Mouse (Mus musculus): ENCODE data around the gene Tmem217. TPM values are rescaled to one million over a fixed set of nuclear protein-coding genes. Genes with fewer than 3 reads are reported as not detected.

Tmem217 gene
- total and polyA plus RNA-seq, 3 experiments = 0.26 to 0.76 TPM; not detected in 1

GRCm38 (mm10) chr17:29477357-29477756 lies 74.8 kb downstream of the Tmem217 start:
- H3K79me2 ChIP-seq (replicated peaks; ENCODE audit: control insufficient read depth, extremely low read depth, insufficient read depth, poor library complexity, severe bottlenecking) = no peaks in the 10 kb centered on the region
- TF ChIP-seq ZNF384 (IDR thresholded peaks at IDR 0.05; ENCODE audit: low read depth, low read length) = peak; percentile 93
- TF ChIP-seq MAZ (IDR thresholded peaks at IDR 0.05; ENCODE audit: low read depth, low read length) = peak; percentile 83; the same call in 1 of the 2 replicates
- TF ChIP-seq SMC3 (IDR thresholded peaks at IDR 0.05; ENCODE audit: low read depth, low read length) = no peak; the same call in 1 of the 2 replicates
- TF ChIP-seq NELFE (IDR thresholded peaks at IDR 0.05; ENCODE audit: low read depth, low read length) = no peak
- peak; percentile 37; the same call in 1 of the 2 replicates for TF ChIP-seq CHD1 (IDR thresholded peaks at IDR 0.05; ENCODE audit: low read depth, low read length)
- TF ChIP-seq CHD2 (IDR thresholded peaks at IDR 0.05; ENCODE audit: low read length) = peak; percentile 89
- no peak for TF ChIP-seq PAX5 (IDR thresholded peaks at IDR 0.05; ENCODE audit: low read length)
- no peak for TF ChIP-seq GABPA (IDR thresholded peaks at IDR 0.05; ENCODE audit: insufficient replicate concordance, low read depth, low read length)
- 0 out of 2 replicates have a peak, but pooled peaks have one; percentile 45 for TF ChIP-seq TBP (conservative IDR thresholded peaks at IDR 0.05; ENCODE audit: low read depth, low read length)
- TF ChIP-seq TCF12 (IDR thresholded peaks at IDR 0.05; ENCODE audit: low read depth, low read length) = peak; percentile 100
- TF ChIP-seq MEF2A (IDR thresholded peaks at IDR 0.05; ENCODE audit: borderline replicate concordance, low read depth, low read length) = peak; percentile 91
- TF ChIP-seq MYC (IDR thresholded peaks at IDR 0.05; ENCODE audit: low read depth, low read length) = peak; percentile 89
- peak; percentile 64; the same call in 1 of the 2 replicates for TF ChIP-seq ZMIZ1 (IDR thresholded peaks at IDR 0.05; ENCODE audit: low read depth, low read length)
- peak; percentile 97 for TF ChIP-seq BHLHE40 (IDR thresholded peaks at IDR 0.05; ENCODE audit: low read depth, low read length)
- TF ChIP-seq CTCF (conservative IDR thresholded peaks at IDR 0.05 in 1 of 2, IDR thresholded peaks at IDR 0.05 in 1 of 2; ENCODE audit: low read depth in 2 of 2, low read length in 2 of 2) = no peak
- peak; percentile 98 for TF ChIP-seq EP300 (IDR thresholded peaks at IDR 0.05; ENCODE audit: low read length)
- peak; percentile 86 for TF ChIP-seq SIN3A (IDR thresholded peaks at IDR 0.05; ENCODE audit: low read length)
- peak; percentile 68 for TF ChIP-seq MAX (IDR thresholded peaks at IDR 0.05; ENCODE audit: low read length)
- TF ChIP-seq MXI1 (IDR thresholded peaks at IDR 0.05; ENCODE audit: low read depth, low read length) = peak; percentile 55; the same call in 1 of the 2 replicates
- TF ChIP-seq IRF4 (IDR thresholded peaks at IDR 0.05; ENCODE audit: low read depth, low read length) = peak; percentile 90
- peak; percentile 58; the same call in 1 of the 2 replicates for TF ChIP-seq KAT2A (IDR thresholded peaks at IDR 0.05; ENCODE audit: insufficient replicate concordance, low read length)
- TF ChIP-seq ETS1 (conservative IDR thresholded peaks at IDR 0.05; ENCODE audit: low read depth, low read length) = peak; percentile 92
- 0 out of 2 replicates have a peak, but pooled peaks have one; percentile 27 for TF ChIP-seq NRF1 (IDR thresholded peaks at IDR 0.05; ENCODE audit: low read depth, low read length)
- TF ChIP-seq E2F4 (IDR thresholded peaks at IDR 0.05; ENCODE audit: insufficient replicate concordance, low read depth, low read length) = 0 out of 2 replicates have a peak, but pooled peaks have one; percentile 57
- 0 out of 2 replicates have a peak, but pooled peaks have one; percentile 20 for TF ChIP-seq USF1 (IDR thresholded peaks at IDR 0.05; ENCODE audit: low read depth, low read length)
- peak; percentile 91 for TF ChIP-seq RCOR1 (conservative IDR thresholded peaks at IDR 0.05; ENCODE audit: low read depth, low read length)
- TF ChIP-seq USF2 (conservative IDR thresholded peaks at IDR 0.05; ENCODE audit: low read depth, low read length) = no peak
- TF ChIP-seq ELF1 (IDR thresholded peaks at IDR 0.05; ENCODE audit: low read depth, low read length) = peak; percentile 41; the same call in 1 of the 2 replicates
- peak; percentile 31 for TF ChIP-seq JUN (IDR thresholded peaks at IDR 0.05; ENCODE audit: insufficient read depth, low read depth, low read length)
- TF ChIP-seq ZC3H11A (IDR thresholded peaks at IDR 0.05; ENCODE audit: low read depth, low read length) = no peak
- TF ChIP-seq JUND (conservative IDR thresholded peaks at IDR 0.05; ENCODE audit: low read depth, low read length) = peak; percentile 57
- TF ChIP-seq MAFK (IDR thresholded peaks at IDR 0.05; ENCODE audit: insufficient replicate concordance, low read length) = peak; percentile 68; the same call in 1 of the 2 replicates
- no peak for TF ChIP-seq ZKSCAN1 (IDR thresholded peaks at IDR 0.05; ENCODE audit: borderline replicate concordance, low read depth, low read length)
- TF ChIP-seq POLR2AphosphoS2 (IDR thresholded peaks at IDR 0.05; ENCODE audit: low read depth, low read length) = no peak
- peak; percentile 26; the same call in 1 of the 2 replicates for TF ChIP-seq HCFC1 (IDR thresholded peaks at IDR 0.05; ENCODE audit: low read depth, low read length)
- no peak for TF ChIP-seq POLR2A (IDR thresholded peaks at IDR 0.05; ENCODE audit: low read depth, low read length)
- 0 out of 2 replicates have a peak, but pooled peaks have one; percentile 67 for TF ChIP-seq UBTF (IDR thresholded peaks at IDR 0.05; ENCODE audit: low read depth, low read length)
- no peak; the same call in none of the 2 replicates for TF ChIP-seq RAD21 (IDR thresholded peaks at IDR 0.05; ENCODE audit: low read depth, low read length)
- dilution Hi-C loops (cut with MboI; ENCODE audit: extremely low pct_ligation_motif_present, extremely low pct_unique_long_range_greater_than_20kb, low sequenced_read_pairs) = no loop called here

More at GRCm38 (mm10) chr17:29477357-29477756, 74.8 kb downstream of the Tmem217 start:
- Histone ChIP-seq H3K4me2 (ENCODE audit: insufficient read depth, low read depth, poor library complexity, severe bottlenecking) (no peak overlapping the region), H3K9me3 (replicated peaks; ENCODE audit: low read length) (peaks cover 4% of the 10 kb centered on the region), H3K4me3 (replicated peaks in 1 of 3; ENCODE audit: low read depth in 2 of 3, low read length in 2 of 3, poor library complexity in 1 of 3) (peak overlapping the region in 1 of 3 experiments; percentile 0), H3K27ac (ENCODE audit: insufficient read depth, low read depth) (peak overlapping the region; percentile 97), H3K4me1 (ENCODE audit: control insufficient read depth in 1 of 2, insufficient read depth in 2 of 2) (peaks cover 22 to 69% of the 10 kb centered on the region in 2 experiments), H3K27me3 (replicated peaks) (no peaks in the 10 kb centered on the region), H3K36me3 (replicated peaks in 1 of 2; ENCODE audit: control insufficient read depth in 1 of 2, insufficient read depth in 1 of 2, low read length in 1 of 2) (no peaks in the 10 kb centered on the region), H3K9ac (ENCODE audit: insufficient read depth, low read depth) (no peak overlapping the region)
- in situ Hi-C loops (cut with MboI; ENCODE audit: low pct_ligation_motif_present, low pct_unique_long_range_greater_than_20kb, low sequenced_read_pairs) = no loop called here
- DNase-seq (ENCODE audit: extremely low read depth) = peak; percentile 91

Data from CH12.LX (cell line).